Mouse (Mus musculus) forebrain, embryonic 12.5 days (tissue): ENCODE data around the gene Rogdi. TPM values are rescaled to one million over a fixed set of nuclear protein-coding genes. Genes with fewer than 3 reads are reported as not detected.

ENCODE experiments used
- polyA plus RNA-seq: library from polyadenylated mRNA; unstranded; fragments of >200 nt; fragmentation: Nextera tagmentation; extraction: Ambion mirVana; gene quantifications from 2 replicates; pipeline ENCODE4 v1.2.1, GENCODE M21; 2016

Gene Rogdi
- polyA plus RNA-seq, 1 experiment from 2014 or later = 80.2 TPM

Other genes with a start within 250 kb of the Rogdi start
- 96.5 and 97.1 TPM in 2 replicates for gene Cdip1, start 223.3 kb downstream of the Rogdi start, polyA plus RNA-seq
- gene 4930562C15Rik, start 178.1 kb downstream of the Rogdi start, polyA plus RNA-seq = 0.44 and 0.54 TPM in 2 replicates
- gene Ubald1, start 133.2 kb downstream of the Rogdi start, polyA plus RNA-seq = 23.8 and 27.2 TPM in 2 replicates
- gene Mgrn1, start 127.3 kb downstream of the Rogdi start, polyA plus RNA-seq = 80.2 and 85.1 TPM in 2 replicates
- 124 and 125 TPM in 2 replicates for gene Nudt16l1, start 74.8 kb downstream of the Rogdi start, polyA plus RNA-seq
- gene Anks3, start 49.3 kb downstream of the Rogdi start, polyA plus RNA-seq = 53.3 and 58.4 TPM in 2 replicates
- not detected in 2 replicates for gene Sept12, start 15.7 kb downstream of the Rogdi start, polyA plus RNA-seq
- 1.8 and 2.4 TPM in 2 replicates for gene Smim22, start 6.3 kb downstream of the Rogdi start, polyA plus RNA-seq
- 216 and 238 TPM in 2 replicates for gene Glyr1, start 36.3 kb upstream of the Rogdi start, polyA plus RNA-seq
- 23.8 and 24.8 TPM in 2 replicates for gene Ubn1, start 36.5 kb upstream of the Rogdi start, polyA plus RNA-seq
- 0.47 and 1.1 TPM in 2 replicates for gene Ppl, start 118.9 kb upstream of the Rogdi start, polyA plus RNA-seq
- gene Sec14l5, start 133.6 kb upstream of the Rogdi start, polyA plus RNA-seq = 0.28 and 0.33 TPM in 2 replicates
- 9.3 and 12.8 TPM in 2 replicates for gene Nagpa, start 190.5 kb upstream of the Rogdi start, polyA plus RNA-seq
- gene AU021092, start 208.7 kb upstream of the Rogdi start, polyA plus RNA-seq = 4.7 and 5.9 TPM in 2 replicates
- 24.4 and 27.1 TPM in 2 replicates for gene Alg1, start 220.1 kb upstream of the Rogdi start, polyA plus RNA-seq
- 10.2 and 11.2 TPM in 2 replicates for gene Eef2kmt, start 242.4 kb upstream of the Rogdi start, polyA plus RNA-seq